Mouse (Mus musculus) heart, postnatal 0 days (tissue): ENCODE measurements around the gene Fam71e2. TPM values are rescaled to one million over a fixed set of nuclear protein-coding genes. Genes with fewer than 3 reads are reported as not detected.

ENCODE experiments used
- ATAC-seq: fragments of 200-750 bp; cut with Nextera tagmentation; 2 replicates; pipeline ENCODE4 v1.8.0; 2017; ENCODE audit warnings: low read depth, moderate number of reproducible peaks, moderate library complexity; ENCODE audit not compliant: insufficient read depth
- DNase-seq: peaks from one replicate; pipeline ENCODE4 v3.0.0-alpha.2; 2016; ENCODE audit warnings: low spot score
- H3K27ac ChIP-seq: fragments of 300-500 bp; sonication (generic); 2 replicates; pipeline ENCODE4 v1.5.1; 2014; ENCODE audit warnings: low read depth, mild to moderate bottlenecking
- H3K27me3 ChIP-seq: fragments of 300-500 bp; sonication (generic); 2 replicates; pipeline ENCODE4 v1.6.1; 2014; ENCODE audit warnings: low read length, mixed read lengths; ENCODE audit not compliant: control insufficient read depth, insufficient read depth
- H3K36me3 ChIP-seq: fragments of 300-500 bp; sonication (generic); replicated peaks from 2 replicates; pipeline ENCODE4 v1.6.1; 2014; ENCODE audit warnings: low read length, mixed read lengths; ENCODE audit not compliant: control insufficient read depth, insufficient read depth
- H3K4me1 ChIP-seq: fragments of 300-500 bp; sonication (generic); 2 replicates; pipeline ENCODE4 v1.6.1; 2014; ENCODE audit warnings: antibody characterized with exemption; ENCODE audit not compliant: control insufficient read depth, insufficient read depth
- H3K4me2 ChIP-seq: fragments of 300-500 bp; sonication (generic); 2 replicates; pipeline ENCODE4 v1.6.1; 2014; ENCODE audit warnings: low read depth, mild to moderate bottlenecking, low read length, moderate library complexity
- H3K4me3 ChIP-seq: fragments of 300-500 bp; sonication (generic); 2 replicates; pipeline ENCODE4 v1.5.1; 2014; ENCODE audit warnings: low read depth, low read length
- H3K9ac ChIP-seq: fragments of 300-500 bp; sonication (generic); replicated peaks from 2 replicates; pipeline ENCODE4 v1.6.1; 2014; ENCODE audit warnings: low read depth, low read length, mixed read lengths
- H3K9me3 ChIP-seq: fragments of 300-500 bp; sonication (generic); replicated peaks from 2 replicates; pipeline ENCODE4 v1.6.1; 2016; ENCODE audit warnings: low read length; ENCODE audit not compliant: control insufficient read depth
- CTCF ChIP-seq: IDR thresholded peaks from 2 replicates; pipeline ENCODE4 v1.5.1; 2016; ENCODE audit warnings: antibody characterized with exemption, control low read depth, low read depth
- EP300 ChIP-seq: IDR thresholded peaks from 2 replicates; pipeline ENCODE4 v1.6.1; 2016; ENCODE audit warnings: antibody characterized with exemption, low read depth
- WGBS: fragments of 180-500 bp; shearing (Covaris S2); extraction: QIAGEN DNeasy Blood & Tissue Kit; methylation state at CpG from one replicate; pipeline ENCODE4 v1.1.7; 2014; 5-methylcytosine and 5-hydroxymethylcytosine counted together
- polyA plus RNA-seq: library from polyadenylated mRNA; unstranded; fragments of >200 nt; fragmentation: Nextera tagmentation; extraction: Ambion mirVana; gene quantifications from 2 replicates; pipeline ENCODE4 v1.2.1, GENCODE M21; 2015
- total RNA-seq: library from RNA; depleted of rRNA; stranded (reverse); fragments of >200 nt; gene quantifications from 2 replicates; pipeline ENCODE4 v1.2.3, GENCODE M21; 2014; ENCODE audit warnings: low replicate concordance

Gene Fam71e2
- total and polyA plus RNA-seq, 2 experiments from 2014 or later, result not detected

DNA sequence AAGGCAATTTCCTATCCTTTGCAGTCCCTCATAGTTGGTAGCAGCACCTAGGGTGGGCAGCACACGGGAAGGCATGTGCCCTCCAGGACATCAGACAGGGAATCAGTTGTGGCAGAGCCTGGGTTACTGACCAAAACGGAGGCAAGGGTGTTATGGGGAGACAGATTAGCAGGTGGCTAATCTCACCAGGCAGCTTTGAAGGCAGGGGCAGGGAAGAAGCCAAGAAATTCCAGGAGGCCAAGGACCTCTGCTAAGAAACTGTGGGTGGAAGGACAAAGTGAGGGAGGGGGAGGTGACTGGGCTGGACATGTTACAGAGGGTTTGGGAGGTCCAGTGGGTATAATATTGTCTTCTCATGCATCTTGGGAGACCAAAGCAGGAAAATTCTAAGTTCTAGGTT lies 27.7 kb downstream of the Fam71e2 start:
- H3K36me3 ChIP-seq, result peaks cover 36% of the 10 kb centered on the region
- WGBS, result 43% methylated on average over 2 of the region's 2 CpGs
- H3K27me3 ChIP-seq, result no peaks in the 10 kb centered on the region
- ATAC-seq, result no peak
- TF ChIP-seq CTCF (no peak), EP300 (no peak)
- peaks cover 19% of the 10 kb centered on the region for H3K4me1 ChIP-seq
- no peaks in the 10 kb centered on the region for H3K9me3 ChIP-seq
- no peak overlapping the region for H3K4me2 ChIP-seq
- no peak overlapping the region for H3K27ac ChIP-seq
- DNase-seq, result no peak
- no peak overlapping the region for H3K4me3 ChIP-seq
- no peak overlapping the region for H3K9ac ChIP-seq

DNA sequence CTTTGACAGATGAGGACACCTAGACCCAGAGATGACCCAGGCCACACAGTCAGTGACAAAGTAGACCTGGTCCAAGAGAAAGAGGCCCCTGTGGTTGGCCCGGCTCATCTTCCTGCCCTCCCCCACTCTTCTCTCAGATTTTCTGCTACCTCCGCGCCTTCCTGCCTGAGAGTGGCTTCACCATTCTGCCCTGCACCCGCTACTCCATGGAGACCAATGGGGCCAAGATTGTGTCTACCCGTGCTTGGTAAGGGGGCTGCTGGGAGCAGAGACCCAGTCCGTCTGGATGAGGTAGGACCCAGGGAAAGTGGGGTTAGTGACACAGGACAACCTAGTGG lies 28.7 kb downstream of the Fam71e2 start:
- TF ChIP-seq CTCF (no peak), EP300 (no peak)
- no peaks in the 10 kb centered on the region for H3K27me3 ChIP-seq
- 79% methylated on average over 6 of the region's 6 CpGs for WGBS
- H3K4me2 ChIP-seq, result no peak overlapping the region
- peaks cover 36% of the 10 kb centered on the region for H3K36me3 ChIP-seq
- H3K27ac ChIP-seq, result no peak overlapping the region
- DNase-seq (no peak), ATAC-seq (no peak)
- peaks cover 19% of the 10 kb centered on the region for H3K4me1 ChIP-seq
- no peak overlapping the region for H3K4me3 ChIP-seq
- no peak overlapping the region for H3K9ac ChIP-seq
- H3K9me3 ChIP-seq, result no peaks in the 10 kb centered on the region

DNA sequence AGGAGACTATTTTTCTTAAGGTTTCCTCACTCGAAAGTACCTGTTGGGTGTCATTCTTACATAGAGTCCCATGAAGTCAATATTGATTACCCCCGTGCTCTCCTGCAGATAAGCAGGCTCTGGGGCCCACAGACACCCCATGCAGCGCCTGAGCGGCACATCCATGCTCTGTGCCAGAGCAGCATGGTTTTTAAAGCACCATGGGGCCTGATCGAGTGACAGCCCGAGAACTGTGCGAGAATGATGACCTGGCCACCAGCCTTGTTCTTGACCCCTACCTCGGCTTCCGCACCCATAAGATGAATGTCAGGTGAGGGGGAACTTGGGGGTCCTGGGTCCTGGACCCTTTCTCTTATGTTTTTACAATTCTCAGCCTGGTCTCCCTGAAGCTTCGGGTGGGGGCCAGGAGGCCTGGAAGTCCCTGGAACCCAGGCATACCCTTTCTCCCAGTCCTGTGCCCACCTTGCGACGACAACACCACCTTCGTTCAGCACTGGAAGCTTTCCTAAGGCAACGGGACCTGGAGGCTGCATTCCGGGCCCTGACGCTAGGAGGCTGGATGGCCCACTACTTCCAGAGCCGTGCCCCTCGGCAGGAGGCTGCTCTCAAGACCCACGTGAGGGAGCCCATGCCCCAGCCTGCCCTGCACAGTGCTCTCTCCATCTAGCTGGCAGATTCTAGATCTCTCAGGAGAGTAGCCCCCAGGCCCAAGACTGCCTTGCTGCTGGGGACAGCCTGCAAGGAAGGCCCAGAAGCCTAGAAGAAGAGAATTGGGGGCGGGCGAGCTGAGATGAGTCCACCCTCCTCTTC lies 29.2 kb downstream of the Fam71e2 start:
- peaks cover 19% of the 10 kb centered on the region for H3K4me1 ChIP-seq
- H3K27me3 ChIP-seq, result no peaks in the 10 kb centered on the region
- TF ChIP-seq EP300 (no peak), CTCF (no peak)
- DNase-seq (no peak), ATAC-seq (no peak)
- H3K36me3 ChIP-seq, result peaks cover 32% of the 10 kb centered on the region
- 83% methylated on average over 21 of the region's 21 CpGs for WGBS
- peak overlapping the region; percentile 92 for H3K27ac ChIP-seq
- H3K4me2 ChIP-seq, result peak overlapping the region; percentile 96
- H3K9ac ChIP-seq, result no peak overlapping the region; the same call in 1 of the 2 replicates
- no peaks in the 10 kb centered on the region for H3K9me3 ChIP-seq
- peak overlapping the region; percentile 87; the same call in 1 of the 2 replicates for H3K4me3 ChIP-seq

DNA sequence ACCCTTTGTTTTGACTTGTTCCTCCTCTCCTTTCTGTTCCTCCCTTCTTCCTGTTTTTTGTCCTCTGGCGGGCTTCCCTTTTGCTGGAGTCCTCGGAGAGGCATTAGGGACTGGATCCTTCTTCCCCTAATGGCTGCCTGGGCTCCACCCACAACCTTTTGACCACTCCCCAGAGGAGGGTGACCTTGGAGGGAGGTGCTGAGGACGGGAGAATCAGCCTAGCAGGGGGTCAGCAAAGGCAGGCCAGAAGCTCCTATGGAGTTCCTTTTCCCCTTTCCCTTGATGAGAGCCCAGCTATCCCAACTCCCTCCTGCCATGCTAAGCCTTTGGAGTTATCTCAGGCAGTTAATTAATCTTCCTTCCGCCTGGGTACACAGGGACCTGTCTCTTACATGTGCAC lies 30.0 kb downstream of the Fam71e2 start:
- no peaks in the 10 kb centered on the region for H3K9me3 ChIP-seq
- peaks cover 19% of the 10 kb centered on the region for H3K4me1 ChIP-seq
- DNase-seq (peak; percentile 80), ATAC-seq (no peak)
- WGBS, result 1% methylated on average over 4 of the region's 4 CpGs
- peak overlapping the region; percentile 92 for H3K27ac ChIP-seq
- no peaks in the 10 kb centered on the region for H3K27me3 ChIP-seq
- H3K9ac ChIP-seq, result peak overlapping the region; percentile 84
- TF ChIP-seq CTCF (no peak), EP300 (0 out of 2 replicates have a peak, but pooled peaks have one; percentile 8)
- peak overlapping the region; percentile 96 for H3K4me2 ChIP-seq
- H3K4me3 ChIP-seq, result peak overlapping the region; percentile 87
- H3K36me3 ChIP-seq, result peaks cover 25% of the 10 kb centered on the region

DNA sequence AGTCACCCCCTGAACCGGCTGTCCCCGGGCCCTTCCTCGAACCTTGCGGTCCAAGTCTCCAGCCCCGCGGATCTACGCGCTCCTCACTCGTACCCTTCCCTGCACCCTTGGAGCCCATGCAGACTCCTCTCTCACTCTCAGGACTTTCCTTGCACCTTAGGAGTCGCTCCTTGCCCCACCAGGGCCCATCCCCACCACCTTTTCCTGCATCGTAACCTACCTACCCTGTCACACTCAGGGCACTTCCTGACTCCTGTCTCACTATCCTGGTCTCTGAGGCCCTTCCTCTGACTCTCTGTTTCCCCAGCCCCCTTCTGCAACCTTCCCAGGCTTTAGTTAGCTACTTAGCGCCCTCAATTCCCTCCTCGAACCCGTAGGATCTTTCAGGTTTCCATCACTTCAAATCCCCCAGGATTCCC lies 30.8 kb downstream of the Fam71e2 start:
- Histone ChIP-seq H3K4me3 (peak overlapping the region; percentile 87), H3K9me3 (no peaks in the 10 kb centered on the region), H3K27me3 (no peaks in the 10 kb centered on the region), H3K9ac (peak overlapping the region; percentile 84), H3K4me1 (peaks cover 19% of the 10 kb centered on the region), H3K36me3 (peaks cover 21% of the 10 kb centered on the region), H3K27ac (peak overlapping the region; percentile 92), H3K4me2 (peak overlapping the region; percentile 96)
- ATAC-seq (peak; percentile 0; the same call in 1 of the 2 replicates), DNase-seq (peak; percentile 51)
- WGBS, result 0% methylated on average over 14 of the region's 14 CpGs
- TF ChIP-seq CTCF (no peak), EP300 (no peak)
